In the genomic region with DNA sequence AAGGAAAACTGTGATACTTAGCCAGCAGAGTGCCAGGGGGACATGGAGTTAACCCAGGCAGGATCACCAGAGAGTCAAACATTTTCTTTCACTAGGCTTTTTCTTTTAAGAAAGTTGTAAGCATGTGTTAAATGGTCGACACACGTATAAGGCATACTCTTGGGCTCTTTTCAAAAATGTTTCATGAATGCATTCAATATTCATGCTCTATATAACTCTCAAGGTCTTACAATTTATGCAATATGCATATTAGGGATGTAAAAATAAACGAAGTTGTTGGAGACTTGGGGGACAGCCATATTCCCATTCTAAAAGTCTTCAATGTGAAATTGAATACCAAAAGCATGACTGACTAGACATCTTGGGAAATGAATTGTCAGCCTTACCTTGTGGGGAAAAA, we compare ENCODE assay signal across 43 mouse cellular contexts. TPM values are rescaled to one million over a fixed set of nuclear protein-coding genes. Genes with fewer than 3 reads are reported as not detected.
"Had no signal": no experiment of that assay in that cellular context is flagged by ENCODE, and none has a peak within 500 bp of the region (broad histone marks: within the 10 kb centered on the region; RNA-seq: fewer than 3 reads in every experiment).

No protein-coding gene starts in this region.

- H3K27ac ChIP-seq: limb, embryonic 10.5 days; limb, embryonic 12.5 days; limb, embryonic 13.5 days; limb, embryonic 15.5 days; liver, embryonic 12.5 days; liver, embryonic 13.5 days; liver, embryonic 14.5 days; liver, embryonic 15.5 days; lung, embryonic 15.5 days; macrophage; midbrain, embryonic 10.5 days; midbrain, embryonic 12.5 days; midbrain, embryonic 13.5 days; midbrain, embryonic 15.5 days; neural tube, embryonic 12.5 days had no signal

- H3K4me3 ChIP-seq: limb, embryonic 10.5 days; limb, embryonic 12.5 days; limb, embryonic 13.5 days; limb, embryonic 15.5 days; liver, embryonic 12.5 days; liver, embryonic 13.5 days; liver, embryonic 15.5 days; lung, embryonic 15.5 days; megakaryocyte, embryonic 14.5 days; midbrain, embryonic 10.5 days; midbrain, embryonic 12.5 days; midbrain, embryonic 13.5 days; midbrain, embryonic 15.5 days; myocyte; neural tube, embryonic 12.5 days had no signal

- H3K36me3 ChIP-seq: limb, embryonic 10.5 days; limb, embryonic 12.5 days; limb, embryonic 13.5 days; limb, embryonic 15.5 days; liver, embryonic 12.5 days; liver, embryonic 13.5 days; liver, embryonic 15.5 days; lung, embryonic 15.5 days; midbrain, embryonic 10.5 days; midbrain, embryonic 12.5 days; midbrain, embryonic 13.5 days; midbrain, embryonic 15.5 days; neural tube, embryonic 12.5 days had no signal

- H3K9me3 ChIP-seq: limb, embryonic 10.5 days; limb, embryonic 12.5 days; limb, embryonic 13.5 days; limb, embryonic 15.5 days; liver, embryonic 12.5 days; liver, embryonic 13.5 days; liver, embryonic 15.5 days; lung, embryonic 15.5 days; megakaryocyte, embryonic 14.5 days; midbrain, embryonic 10.5 days; midbrain, embryonic 12.5 days; midbrain, embryonic 13.5 days; midbrain, embryonic 15.5 days; neural tube, embryonic 12.5 days had no signal

- DNase-seq: left cerebral cortex, postnatal 4 days; liver; liver, embryonic 13.5 days; liver, postnatal 0 days; lung, adult 18-20 months; lung, adult 2 months; lung, embryonic 14.5 days; lung, postnatal 10 days; lung, postnatal 14 days; lung, postnatal 36 days; lung, postnatal 4 days; midbrain, embryonic 14.5 days had no signal

- H3K27me3 ChIP-seq: limb, embryonic 12.5 days; limb, embryonic 15.5 days; liver, embryonic 12.5 days; liver, embryonic 13.5 days; liver, embryonic 15.5 days; lung, embryonic 15.5 days; midbrain, embryonic 12.5 days; midbrain, embryonic 13.5 days; midbrain, embryonic 15.5 days; neural tube, embryonic 12.5 days had no signal

- H3K9ac ChIP-seq: limb, embryonic 12.5 days; limb, embryonic 13.5 days; limb, embryonic 15.5 days; liver, embryonic 12.5 days; liver, embryonic 13.5 days; liver, embryonic 14.5 days; liver, embryonic 15.5 days; liver, postnatal 0 days; lung, embryonic 14.5 days; lung, embryonic 15.5 days; midbrain, embryonic 12.5 days; midbrain, embryonic 13.5 days; midbrain, embryonic 15.5 days; neural tube, embryonic 12.5 days had no signal

- ATAC-seq: liver, embryonic 12.5 days; liver, postnatal 0 days; lung, postnatal 0 days; midbrain, embryonic 13.5 days; midbrain, embryonic 15.5 days; midbrain, embryonic 16.5 days had no signal

- H3K4me1 ChIP-seq: limb, embryonic 10.5 days; limb, embryonic 12.5 days; limb, embryonic 13.5 days; limb, embryonic 15.5 days; liver, embryonic 12.5 days; liver, embryonic 13.5 days; liver, embryonic 15.5 days; lung, embryonic 15.5 days; megakaryocyte, embryonic 14.5 days; midbrain, embryonic 10.5 days; midbrain, embryonic 12.5 days; midbrain, embryonic 13.5 days; midbrain, embryonic 15.5 days; neural tube, embryonic 12.5 days had no signal

- H3K4me2 ChIP-seq: limb, embryonic 12.5 days; limb, embryonic 13.5 days; limb, embryonic 15.5 days; liver, embryonic 11.5 days; liver, embryonic 12.5 days; liver, embryonic 13.5 days; liver, embryonic 15.5 days; lung, embryonic 14.5 days; lung, embryonic 15.5 days; midbrain, embryonic 11.5 days; midbrain, embryonic 12.5 days; midbrain, embryonic 13.5 days; midbrain, embryonic 15.5 days; neural tube, embryonic 12.5 days had no signal

RNA-seq across cellular contexts. Expression of a gene that starts 32.5 kb away (rescaled TPM):
- total RNA-seq: left cerebral cortex, postnatal 10 days; left cerebral cortex, postnatal 14 days; left cerebral cortex, postnatal 25 days; left cerebral cortex, postnatal 4 days; liver, adult 2 months; megakaryocyte progenitor cell, adult 5-6 weeks; megakaryocyte, adult 5-6 weeks; megakaryocyte-erythroid progenitor cell, adult 5-6 weeks; midbrain, postnatal 0 days; monocyte, adult 5-6 weeks had no signal
- polyA plus RNA-seq: limb, embryonic 10.5 days; limb, embryonic 11.5 days; limb, embryonic 12.5 days; limb, embryonic 15.5 days; liver, adult 2 months; liver, embryonic 12.5 days; liver, embryonic 13.5 days; liver, embryonic 15.5 days; liver, postnatal 0 days; lung, adult 2 months; lung, embryonic 14.5 days; lung, embryonic 15.5 days; lung, postnatal 0 days; macrophage; midbrain, embryonic 10.5 days; midbrain, embryonic 11.5 days; midbrain, embryonic 12.5 days; midbrain, embryonic 13.5 days; midbrain, embryonic 14.5 days; midbrain, embryonic 16.5 days; myocyte; neural tube, embryonic 11.5 days; neural tube, embryonic 12.5 days had no signal
